Comparison of ENCODE assay signal across 31 mouse cellular contexts in the genomic region with DNA sequence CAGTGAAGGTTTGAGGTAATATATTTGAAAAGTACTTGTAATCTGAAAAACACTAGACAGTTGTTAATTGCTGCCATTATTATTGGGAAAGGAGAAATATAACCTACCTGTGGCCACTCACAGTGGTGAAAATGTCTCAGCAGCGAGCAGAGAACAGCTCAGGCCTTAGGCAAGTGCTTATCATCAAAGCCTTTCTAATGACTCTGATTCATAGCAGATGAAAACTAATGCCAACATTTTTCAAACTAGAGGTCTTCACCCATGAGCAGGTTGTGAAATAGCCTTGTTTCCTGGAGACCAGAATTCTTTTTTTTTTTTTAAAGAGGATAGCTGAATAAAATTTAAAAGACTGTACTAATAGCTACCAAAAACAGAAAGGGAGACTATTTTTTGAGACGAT.
A peak's percentile ranks its signal among the peaks of the same experiment; 100 is the strongest.
DNase-seq lines count a peak whose midpoint lies in the region; ATAC-seq and TF ChIP-seq lines count a peak whose summit lies in the region.
"Had no signal": no experiment of that assay in that cellular context is flagged by ENCODE, and none has a peak within 500 bp of the region (broad histone marks: within the 10 kb centered on the region; RNA-seq: fewer than 3 reads in every experiment).

No protein-coding gene starts in this region.

- no peak overlapping the region for H3K9ac ChIP-seq in liver, adult 2 months (ENCODE audit: low read depth, low read length)
- no peak overlapping the region for H3K9ac ChIP-seq in hindbrain, embryonic 11.5 days (ENCODE audit: low read depth, low read length)
- H3K9ac ChIP-seq: embryonic facial prominence, embryonic 13.5 days; forebrain, postnatal 0 days; heart, embryonic 12.5 days; heart, embryonic 15.5 days; hindbrain, embryonic 14.5 days had no signal

- H3K27ac ChIP-seq in liver, adult 2 months (replicated peaks; ENCODE audit: insufficient read depth, low read depth, low read length): no peak overlapping the region
- H3K27ac ChIP-seq in hindbrain, embryonic 11.5 days (ENCODE audit: low read depth, low read length): no peak overlapping the region
- H3K27ac ChIP-seq: embryonic facial prominence, embryonic 13.5 days; gastrocnemius, adult 2 months; heart, embryonic 15.5 days; hindbrain, embryonic 10.5 days; hindbrain, embryonic 14.5 days; hindbrain, postnatal 0 days had no signal

- H3K79me2 ChIP-seq in liver, adult 2 months (ENCODE audit: control insufficient read depth, insufficient read depth, low read length): no peaks in the 10 kb centered on the region; the same call in 1 of the 2 replicates

- 57% methylated on average over 2 of the region's 2 CpGs for WGBS in liver, adult 2 months
- WGBS in hindbrain, embryonic 11.5 days: 84% methylated on average over 2 of the region's 2 CpGs

- H3K9me3 ChIP-seq in hindbrain, embryonic 11.5 days (ENCODE audit: control insufficient read depth, low read length): no peaks in the 10 kb centered on the region
- H3K9me3 ChIP-seq: embryonic facial prominence, embryonic 13.5 days; heart, embryonic 12.5 days; heart, embryonic 15.5 days; hindbrain, embryonic 10.5 days had no signal

- no peak for TF ChIP-seq CTCF in liver, adult 2 months (IDR thresholded peaks at IDR 0.05; ENCODE audit: low read depth, low read length)

- no peak overlapping the region for H3K4me2 ChIP-seq in hindbrain, embryonic 11.5 days (replicated peaks; ENCODE audit: low read depth, low read length)
- H3K4me2 ChIP-seq: embryonic facial prominence, embryonic 13.5 days; heart, embryonic 12.5 days; heart, embryonic 15.5 days; hindbrain, embryonic 14.5 days had no signal

- no peaks in the 10 kb centered on the region for H3K27me3 ChIP-seq in liver, adult 2 months (ENCODE audit: control insufficient read depth, insufficient read depth, low read length)
- H3K27me3 ChIP-seq in hindbrain, embryonic 11.5 days (ENCODE audit: control insufficient read depth, insufficient read depth, low read length): no peaks in the 10 kb centered on the region
- H3K27me3 ChIP-seq: embryonic facial prominence, embryonic 13.5 days; heart, embryonic 12.5 days; heart, embryonic 15.5 days had no signal

- H3K4me3 ChIP-seq in liver, adult 2 months (ENCODE audit: insufficient read depth, low read depth, low read length): no peak overlapping the region
- H3K4me3 ChIP-seq in hindbrain, embryonic 11.5 days (ENCODE audit: low read depth, low read length): no peak overlapping the region
- H3K4me3 ChIP-seq: embryonic facial prominence, embryonic 13.5 days; erythroblast, embryonic 14.5 days; gastrocnemius, adult 2 months; heart, embryonic 12.5 days; heart, embryonic 15.5 days; hindbrain, embryonic 10.5 days had no signal

- no peaks in the 10 kb centered on the region for H3K4me1 ChIP-seq in liver, adult 2 months (ENCODE audit: control insufficient read depth, insufficient read depth, low read length)
- H3K4me1 ChIP-seq in hindbrain, embryonic 11.5 days (replicated peaks; ENCODE audit: control insufficient read depth, insufficient read depth, low read length): no peaks in the 10 kb centered on the region
- H3K4me1 ChIP-seq: heart, embryonic 12.5 days; heart, embryonic 15.5 days; hindbrain, embryonic 10.5 days had no signal

- peak; percentile 29 for DNase-seq in adrenal gland, adult 2 months
- no peak for DNase-seq in adrenal gland, postnatal 4 days (ENCODE audit: low spot score in 2 of 2)
- DNase-seq in liver, adult 2 months (ENCODE audit: extremely low read depth, low read depth, low spot score): peak; percentile 43
- DNase-seq in liver: no peak
- peak; percentile 62 for DNase-seq in NIH3T3 (ENCODE audit: low read depth)
- peak; percentile 25 for DNase-seq in fibroblast of lung, adult 2 months (ENCODE audit: low read depth)
- no peak for DNase-seq in thymus, postnatal 10 days (ENCODE audit: low spot score in 2 of 2)
- DNase-seq in hindbrain, embryonic 11.5 days (ENCODE audit: low spot score): no peak
- DNase-seq: adrenal gland, adult 8-10 months; cerebellum, adult 18-20 months; cerebellum, adult 9-10 months; cerebellum, postnatal 14 days; forebrain, postnatal 0 days; gastrocnemius, adult 2 months; gastrocnemius, postnatal 14 days; heart, adult 18-20 months; heart, postnatal 10 days; heart, postnatal 36 days; kidney, adult 18-20 months had no signal

- no peak for TF ChIP-seq POLR2A in liver, adult 2 months (IDR thresholded peaks at IDR 0.05; ENCODE audit: extremely low read depth, insufficient read depth, low read length)

- no peak for ATAC-seq in hindbrain, embryonic 11.5 days (ENCODE audit: low FRiP score)
- ATAC-seq: activated CD4-positive, CD25-positive, alpha-beta regulatory T cell, adult 4 months; CD4-positive, CD25-positive, alpha-beta regulatory T cell, adult 4 months; forebrain, embryonic 14.5 days; forebrain, postnatal 0 days; hindbrain, postnatal 0 days; inflammation-experienced regulatory T-cells, adult 6 months; intestine, embryonic 16.5 days had no signal

- no peaks in the 10 kb centered on the region for H3K36me3 ChIP-seq in liver, adult 2 months (ENCODE audit: control insufficient read depth, insufficient read depth, low read length)
- H3K36me3 ChIP-seq in hindbrain, embryonic 11.5 days (ENCODE audit: control insufficient read depth, insufficient read depth, low read length): no peaks in the 10 kb centered on the region
- H3K36me3 ChIP-seq: embryonic facial prominence, embryonic 13.5 days; heart, embryonic 12.5 days; heart, embryonic 15.5 days; hindbrain, embryonic 10.5 days had no signal

Comparison
In these comparisons a context has a peak if more than half of its experiments do, and no peak if none do; other contexts are left out.
1. DNase-seq: peak in adrenal gland, adult 2 months (single experiment), liver, adult 2 months (single experiment), NIH3T3 (single experiment) and fibroblast of lung, adult 2 months (single experiment); none in adrenal gland, postnatal 4 days (0 of 2), liver (single experiment), thymus, postnatal 10 days (0 of 2) and hindbrain, embryonic 11.5 days (single experiment).